Mouse (Mus musculus) midbrain, embryonic 15.5 days (tissue): ENCODE data around the gene Lsamp. TPM values are rescaled to one million over a fixed set of nuclear protein-coding genes. Genes with fewer than 3 reads are reported as not detected.

Source experiments
- ATAC-seq: fragments of 200-750 bp; cut with Nextera tagmentation; replicated peaks from 2 replicates; pipeline ENCODE4 v1.8.0; 2017; ENCODE audit warnings: moderate TSS enrichment
- H3K27ac ChIP-seq: fragments of 300-500 bp; sonication (generic); 2 replicates; pipeline ENCODE4 v1.5.1; 2015; ENCODE audit warnings: mild to moderate bottlenecking, inconsistent platforms
- H3K27me3 ChIP-seq: fragments of 300-500 bp; sonication (generic); replicated peaks from 2 replicates; pipeline ENCODE4 v1.6.1; 2015; ENCODE audit warnings: inconsistent platforms
- H3K36me3 ChIP-seq: fragments of 300-500 bp; sonication (generic); replicated peaks from 2 replicates; pipeline ENCODE4 v1.6.1; 2015; ENCODE audit warnings: inconsistent platforms
- H3K4me1 ChIP-seq: fragments of 300-500 bp; sonication (generic); 2 replicates; pipeline ENCODE4 v1.6.1; 2015; ENCODE audit warnings: inconsistent platforms
- H3K4me2 ChIP-seq: fragments of 300-500 bp; sonication (generic); 2 replicates; pipeline ENCODE4 v1.6.1; 2015; ENCODE audit warnings: inconsistent platforms, mild to moderate bottlenecking, moderate library complexity
- H3K4me3 ChIP-seq: fragments of 300-500 bp; sonication (generic); 2 replicates; pipeline ENCODE4 v1.5.1; 2015; ENCODE audit warnings: mild to moderate bottlenecking, inconsistent platforms
- H3K9ac ChIP-seq: fragments of 300-500 bp; sonication (generic); 2 replicates; pipeline ENCODE4 v1.6.1; 2015; ENCODE audit warnings: mild to moderate bottlenecking, inconsistent platforms
- H3K9me3 ChIP-seq: fragments of 300-500 bp; sonication (generic); 2 replicates; pipeline ENCODE4 v1.6.1; 2016; ENCODE audit warnings: inconsistent platforms
- WGBS: fragments of 180-500 bp; shearing (Covaris S2); methylation state at CpG from one replicate; pipeline ENCODE4 v1.1.7; 2015; ENCODE audit warnings: mixed read lengths; 5-methylcytosine and 5-hydroxymethylcytosine counted together
- polyA plus RNA-seq: library from polyadenylated mRNA; unstranded; fragments of >200 nt; fragmentation: Nextera tagmentation; extraction: Ambion mirVana; gene quantifications from 2 replicates; pipeline ENCODE4 v1.2.1, GENCODE M21; 2015

The Lsamp gene
- polyA plus RNA-seq, 1 experiment from 2014 or later: 107 TPM

- ATAC-seq: no peak
- Histone ChIP-seq H3K9ac (no peak overlapping the region), H3K27ac (no peak overlapping the region), H3K27me3 (no peaks in the 10 kb centered on the region), H3K4me1 (no peaks in the 10 kb centered on the region), H3K9me3 (no peaks in the 10 kb centered on the region), H3K4me3 (no peak overlapping the region), H3K36me3 (no peaks in the 10 kb centered on the region), H3K4me2 (no peak overlapping the region)
- WGBS: 77% methylated on average over 5 of the region's 5 CpGs
Observed at GRCm38 (mm10) chr16:40652800-40653199, 668.6 kb downstream of the Lsamp start.

DNA sequence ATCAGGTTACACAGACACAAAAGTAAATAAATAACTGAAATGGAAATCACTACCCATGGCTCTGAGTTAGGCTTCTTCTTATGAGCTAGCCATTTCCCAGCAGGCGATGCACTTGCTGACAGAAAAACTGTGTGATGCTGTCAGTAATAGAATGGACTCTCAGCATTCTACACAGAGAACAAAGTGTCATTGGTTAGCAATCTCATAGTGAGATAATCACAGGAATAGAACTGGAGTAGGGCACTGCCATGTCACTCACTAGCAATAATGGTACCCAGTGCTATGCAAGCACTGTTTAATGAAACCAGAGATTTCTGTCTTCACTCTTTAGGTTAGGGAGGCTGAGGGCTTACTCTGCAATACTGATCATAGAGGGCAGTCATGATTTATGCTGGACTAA, 669.3 kb downstream of the Lsamp start:
- no peak overlapping the region for H3K4me2 ChIP-seq
- H3K9me3 ChIP-seq: no peaks in the 10 kb centered on the region
- H3K36me3 ChIP-seq: no peaks in the 10 kb centered on the region
- H3K4me3 ChIP-seq: no peak overlapping the region
- WGBS: 64% methylated on average over 1 of the region's 1 CpGs
- no peak overlapping the region for H3K27ac ChIP-seq
- no peak overlapping the region for H3K9ac ChIP-seq
- H3K27me3 ChIP-seq: no peaks in the 10 kb centered on the region
- ATAC-seq: no peak
- H3K4me1 ChIP-seq: no peaks in the 10 kb centered on the region

DNA sequence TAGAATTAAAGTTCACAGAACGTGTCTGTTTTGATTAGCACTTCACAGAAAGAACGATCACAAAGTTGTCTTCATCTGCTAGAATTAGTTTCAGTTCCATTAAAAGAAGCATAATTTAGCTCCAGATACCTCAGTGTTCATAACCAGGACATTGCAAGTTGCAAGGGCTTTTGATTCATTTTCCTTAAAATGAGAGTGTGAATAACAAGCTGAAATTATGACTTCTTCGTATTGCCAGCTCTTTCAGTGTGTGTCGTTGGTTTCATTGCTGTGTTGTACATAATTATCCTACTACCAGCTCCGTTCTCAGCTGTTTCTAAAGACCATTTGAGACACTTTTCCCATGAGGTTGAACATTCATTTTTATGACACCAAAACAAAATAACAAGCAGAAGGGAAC, 672.2 kb downstream of the Lsamp start:
- Histone ChIP-seq H3K9me3 (no peaks in the 10 kb centered on the region), H3K27me3 (no peaks in the 10 kb centered on the region), H3K9ac (no peak overlapping the region), H3K4me3 (no peak overlapping the region), H3K4me2 (no peak overlapping the region), H3K4me1 (no peaks in the 10 kb centered on the region), H3K36me3 (no peaks in the 10 kb centered on the region), H3K27ac (no peak overlapping the region)
- ATAC-seq: no peak
- 79% methylated on average over 5 of the region's 5 CpGs for WGBS

- WGBS: 57% methylated on average over 6 of the region's 6 CpGs
- Histone ChIP-seq H3K4me2 (no peak overlapping the region), H3K27me3 (no peaks in the 10 kb centered on the region), H3K27ac (no peak overlapping the region), H3K36me3 (no peaks in the 10 kb centered on the region), H3K9ac (no peak overlapping the region), H3K4me1 (no peaks in the 10 kb centered on the region), H3K4me3 (no peak overlapping the region), H3K9me3 (no peaks in the 10 kb centered on the region)
- ATAC-seq: no peak
Observed at GRCm38 (mm10) chr16:40656871-40657270, 672.7 kb downstream of the Lsamp start.

GRCm38 (mm10) chr16:40685531-40685930, 701.4 kb downstream of the Lsamp start:
- no peak overlapping the region for H3K4me2 ChIP-seq
- H3K9me3 ChIP-seq: no peaks in the 10 kb centered on the region
- no peak for ATAC-seq
- H3K27ac ChIP-seq: no peak overlapping the region
- no peak overlapping the region for H3K9ac ChIP-seq
- H3K36me3 ChIP-seq: no peaks in the 10 kb centered on the region
- H3K27me3 ChIP-seq: no peaks in the 10 kb centered on the region
- no peak overlapping the region for H3K4me3 ChIP-seq
- no peaks in the 10 kb centered on the region for H3K4me1 ChIP-seq

DNA sequence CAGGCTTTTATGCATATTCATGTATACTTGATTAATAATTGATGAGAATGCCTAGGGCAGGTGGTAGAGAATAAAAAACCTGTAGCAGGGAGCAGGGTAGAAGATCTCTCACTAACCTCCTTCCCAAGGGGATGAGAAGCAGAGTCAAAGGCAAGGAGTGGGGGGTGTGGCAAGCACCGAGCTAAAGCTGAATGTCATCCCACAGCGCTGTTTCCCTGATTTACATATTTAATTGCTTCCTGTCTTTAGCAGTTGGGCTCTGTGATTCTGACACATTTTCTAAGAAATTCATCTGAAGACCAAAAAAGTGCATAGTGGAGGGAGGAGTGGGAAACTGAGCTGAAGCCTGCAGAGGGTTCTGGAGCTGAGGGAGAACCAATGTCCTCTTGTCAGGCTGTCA, 708.1 kb downstream of the Lsamp start:
- Histone ChIP-seq H3K9ac (no peak overlapping the region), H3K4me1 (no peaks in the 10 kb centered on the region), H3K27me3 (no peaks in the 10 kb centered on the region), H3K4me2 (no peak overlapping the region), H3K9me3 (no peaks in the 10 kb centered on the region), H3K36me3 (no peaks in the 10 kb centered on the region), H3K4me3 (no peak overlapping the region), H3K27ac (no peak overlapping the region)
- 10% methylated on average over 2 of the region's 2 CpGs for WGBS
- no peak for ATAC-seq

- no peak overlapping the region for H3K9ac ChIP-seq
- H3K4me3 ChIP-seq: no peak overlapping the region
- 85% methylated on average over 3 of the region's 3 CpGs for WGBS
- no peaks in the 10 kb centered on the region for H3K36me3 ChIP-seq
- H3K27ac ChIP-seq: no peak overlapping the region
- ATAC-seq: no peak
- no peaks in the 10 kb centered on the region for H3K4me1 ChIP-seq
- no peaks in the 10 kb centered on the region for H3K27me3 ChIP-seq
- H3K9me3 ChIP-seq: no peaks in the 10 kb centered on the region
- no peak overlapping the region for H3K4me2 ChIP-seq
Observed at GRCm38 (mm10) chr16:40697253-40697652, 713.1 kb downstream of the Lsamp start.

DNA sequence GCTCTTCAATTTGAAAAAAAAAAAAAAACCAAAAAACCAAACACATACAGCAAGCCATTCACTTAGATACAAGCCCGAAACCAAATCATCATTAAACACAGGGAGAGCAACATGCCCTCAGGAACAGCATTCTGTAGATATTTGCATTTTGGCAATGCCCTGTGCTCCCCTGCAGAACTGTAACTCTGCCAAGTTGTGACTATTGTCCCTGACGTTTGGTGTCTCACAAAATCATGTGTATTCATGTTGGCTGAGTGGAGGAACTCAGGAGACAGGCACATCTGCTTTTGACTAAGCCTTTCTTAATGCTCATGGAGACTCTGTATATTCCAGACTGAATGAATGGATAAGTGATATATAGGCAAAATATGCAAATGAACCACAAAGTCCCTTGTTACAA, 724.4 kb downstream of the Lsamp start:
- Histone ChIP-seq H3K9ac (no peak overlapping the region), H3K4me2 (no peak overlapping the region), H3K27ac (no peak overlapping the region), H3K4me1 (peaks cover 23% of the 10 kb centered on the region), H3K9me3 (no peaks in the 10 kb centered on the region), H3K4me3 (no peak overlapping the region), H3K27me3 (no peaks in the 10 kb centered on the region), H3K36me3 (no peaks in the 10 kb centered on the region)
- ATAC-seq: peak; percentile 68
- 27% methylated on average over 2 of the region's 2 CpGs for WGBS

DNA sequence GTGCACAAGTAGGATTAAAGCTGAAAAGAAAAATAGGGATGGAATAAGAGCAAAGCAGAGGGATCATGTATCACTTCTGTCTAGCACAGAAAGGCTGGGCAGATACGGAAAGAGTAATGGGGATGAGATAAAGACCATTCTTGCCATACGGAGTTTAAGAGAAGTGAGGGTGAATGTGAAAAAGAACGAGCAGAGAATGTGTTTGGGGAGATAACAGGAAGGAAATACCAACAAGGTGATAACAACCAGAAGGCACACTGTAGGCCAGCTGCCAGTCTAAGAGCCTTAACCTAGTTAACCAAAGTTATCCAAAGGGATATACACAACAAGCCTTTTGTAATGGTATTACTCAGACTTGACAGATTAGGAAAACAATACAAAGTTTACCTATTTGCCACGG, 725.4 kb downstream of the Lsamp start:
- H3K36me3 ChIP-seq: no peaks in the 10 kb centered on the region
- H3K27ac ChIP-seq: no peak overlapping the region
- WGBS: 38% methylated on average over 4 of the region's 4 CpGs
- peaks cover 23% of the 10 kb centered on the region for H3K4me1 ChIP-seq
- no peak overlapping the region for H3K4me2 ChIP-seq
- no peak overlapping the region for H3K9ac ChIP-seq
- no peaks in the 10 kb centered on the region for H3K27me3 ChIP-seq
- ATAC-seq: no peak
- no peak overlapping the region for H3K4me3 ChIP-seq
- no peaks in the 10 kb centered on the region for H3K9me3 ChIP-seq

DNA sequence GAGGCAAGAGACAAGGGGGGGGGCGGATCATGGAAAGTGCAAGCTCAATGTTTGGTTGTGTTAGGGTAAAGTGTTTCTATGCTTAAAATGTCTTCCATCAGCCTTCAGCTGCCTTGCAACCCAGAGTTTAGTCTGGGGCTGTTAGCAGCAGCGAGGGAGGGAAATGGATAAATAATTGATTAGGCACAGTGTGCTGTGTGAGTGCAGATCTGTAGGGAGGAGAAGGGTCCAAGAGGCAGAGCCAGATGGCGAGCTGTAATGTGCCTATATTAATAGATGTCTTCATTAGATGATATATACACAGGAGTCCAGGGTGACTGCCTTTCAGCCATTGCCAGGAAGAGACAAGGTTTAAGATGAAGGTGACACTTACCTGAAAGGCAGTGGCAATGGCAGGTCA, 725.9 kb downstream of the Lsamp start:
- Histone ChIP-seq H3K36me3 (no peaks in the 10 kb centered on the region), H3K4me2 (no peak overlapping the region), H3K27me3 (no peaks in the 10 kb centered on the region), H3K4me1 (peaks cover 23% of the 10 kb centered on the region), H3K27ac (peak overlapping the region; percentile 1; the same call in 1 of the 2 replicates), H3K4me3 (no peak overlapping the region), H3K9me3 (no peaks in the 10 kb centered on the region), H3K9ac (no peak overlapping the region)
- 54% methylated on average over 3 of the region's 3 CpGs for WGBS
- peak; percentile 91 for ATAC-seq

GRCm38 (mm10) chr16:40710491-40710890, 726.3 kb downstream of the Lsamp start:
- Histone ChIP-seq H3K4me3 (no peak overlapping the region), H3K36me3 (no peaks in the 10 kb centered on the region), H3K9me3 (no peaks in the 10 kb centered on the region), H3K4me2 (no peak overlapping the region), H3K27ac (peak overlapping the region; percentile 1; the same call in 1 of the 2 replicates), H3K4me1 (peaks cover 23% of the 10 kb centered on the region), H3K9ac (no peak overlapping the region), H3K27me3 (no peaks in the 10 kb centered on the region)
- WGBS: 56% methylated on average over 5 of the region's 5 CpGs
- ATAC-seq: peak; percentile 50; the same call in 1 of the 2 replicates

DNA sequence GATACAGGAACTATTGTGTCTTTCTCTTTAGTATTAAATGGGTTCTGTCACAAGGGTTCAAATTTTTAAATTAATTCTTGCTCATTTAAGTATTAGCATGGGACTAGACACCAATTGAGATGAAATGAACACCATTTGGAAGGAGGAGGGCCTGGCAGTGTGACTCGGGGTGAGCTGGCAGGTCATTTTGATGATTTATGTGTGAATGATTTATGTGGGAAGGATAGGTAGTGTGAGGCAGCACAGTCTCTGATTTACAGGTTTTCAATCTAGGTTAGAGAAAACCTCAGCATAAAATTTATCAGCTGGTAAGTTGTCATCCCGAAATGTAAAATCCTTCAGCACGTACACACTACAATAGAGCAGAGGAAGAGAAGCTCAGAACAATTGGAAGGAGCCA, 729.6 kb downstream of the Lsamp start:
- WGBS: 68% methylated on average over 3 of the region's 3 CpGs
- H3K9me3 ChIP-seq: no peaks in the 10 kb centered on the region
- H3K4me2 ChIP-seq: no peak overlapping the region
- peaks cover 16% of the 10 kb centered on the region for H3K4me1 ChIP-seq
- H3K9ac ChIP-seq: no peak overlapping the region
- no peak overlapping the region for H3K27ac ChIP-seq
- ATAC-seq: no peak
- H3K36me3 ChIP-seq: no peaks in the 10 kb centered on the region
- no peak overlapping the region for H3K4me3 ChIP-seq
- no peaks in the 10 kb centered on the region for H3K27me3 ChIP-seq

DNA sequence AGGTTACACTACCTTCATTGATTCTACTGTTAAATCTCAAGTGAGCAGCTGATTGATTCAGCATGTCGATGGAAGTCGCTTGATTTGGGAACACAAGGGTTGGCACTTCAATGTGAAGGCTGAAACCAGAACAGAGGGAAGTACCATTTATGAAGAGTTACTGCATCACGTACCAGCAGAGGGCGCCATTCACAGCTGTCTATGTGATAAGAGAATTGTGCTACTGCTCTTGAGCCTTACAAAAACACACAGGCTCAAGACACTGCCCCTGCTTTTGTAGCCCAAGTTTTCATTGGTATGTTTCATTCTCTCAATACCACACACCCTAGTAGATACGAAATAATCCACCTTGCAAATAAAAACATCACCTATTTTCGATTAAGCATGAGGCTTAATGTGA, 754.9 kb downstream of the Lsamp start:
- H3K4me3 ChIP-seq: no peak overlapping the region
- H3K9ac ChIP-seq: no peak overlapping the region
- no peak overlapping the region for H3K4me2 ChIP-seq
- H3K27ac ChIP-seq: 0 out of 2 replicates have a peak overlapping the region, but pooled peaks have one; percentile 25
- WGBS: 34% methylated on average over 6 of the region's 6 CpGs
- H3K9me3 ChIP-seq: no peaks in the 10 kb centered on the region
- ATAC-seq: 0 out of 2 replicates have a peak, but pooled peaks have one; percentile 14
- H3K27me3 ChIP-seq: no peaks in the 10 kb centered on the region
- H3K36me3 ChIP-seq: no peaks in the 10 kb centered on the region
- no peaks in the 10 kb centered on the region for H3K4me1 ChIP-seq
